Mouse (Mus musculus) ES-E14 (cell line): ENCODE measurements around the gene Nxpe3.

ENCODE experiments used
- CHD2 ChIP-seq: IDR thresholded peaks from 2 replicates; pipeline ENCODE4 v1.6.1; 2014; ENCODE audit warnings: mild to moderate bottlenecking, low read depth, low read length, inconsistent platforms
- HCFC1 ChIP-seq: IDR thresholded peaks from 2 replicates; pipeline ENCODE4 v1.6.1; 2012; ENCODE audit warnings: low read length, inconsistent platforms, borderline replicate concordance; ENCODE audit not compliant: insufficient read depth
- MAFK ChIP-seq: IDR thresholded peaks from 2 replicates; pipeline ENCODE4 v1.6.1; 2014; ENCODE audit warnings: mild to moderate bottlenecking, low read depth, low read length, inconsistent platforms; ENCODE audit not compliant: insufficient read depth
- ZC3H11A ChIP-seq: IDR thresholded peaks from 2 replicates; pipeline ENCODE4 v1.6.1; 2012; ENCODE audit warnings: low read depth, mild to moderate bottlenecking, inconsistent platforms, low read length, borderline replicate concordance
- ZNF384 ChIP-seq: IDR thresholded peaks from 2 replicates; pipeline ENCODE4 v1.6.1; 2012; ENCODE audit warnings: low read depth, low read length, inconsistent platforms

DNA sequence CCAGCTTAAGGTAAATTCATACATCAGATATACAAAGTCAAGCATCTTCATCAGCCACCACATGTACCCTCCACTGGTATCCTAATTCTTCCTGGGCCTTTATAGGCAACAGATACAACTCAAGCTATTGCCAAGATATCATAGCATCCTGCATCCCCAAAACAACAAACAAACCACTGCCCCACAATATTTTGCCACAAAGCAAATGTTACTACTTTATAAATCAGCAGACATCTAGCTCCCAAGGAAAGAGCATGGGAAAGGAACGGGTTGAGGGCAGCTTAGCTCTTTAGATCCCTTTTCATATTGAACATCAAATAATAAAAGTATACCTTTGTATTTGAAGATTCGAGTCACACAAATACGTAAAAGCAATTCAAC, 57.0 kb downstream of the Nxpe3 start:
- TF ChIP-seq HCFC1 (no peak), MAFK (no peak), CHD2 (no peak), ZNF384 (no peak), ZC3H11A (no peak)
